Mouse (Mus musculus): ENCODE data around the gene Ypel5. TPM values are rescaled to one million over a fixed set of nuclear protein-coding genes. Genes with fewer than 3 reads are reported as not detected.

Gene Ypel5
- total RNA-seq, 4 experiments from 2014 or later = 34.8 to 37.4 (median 35.5) TPM

GRCm38 (mm10) chr17:72844393-72844792 lies 8.1 kb downstream of the Ypel5 start:
- DNase-seq (ENCODE audit: low spot score in 2 of 2) = no peak

DNA sequence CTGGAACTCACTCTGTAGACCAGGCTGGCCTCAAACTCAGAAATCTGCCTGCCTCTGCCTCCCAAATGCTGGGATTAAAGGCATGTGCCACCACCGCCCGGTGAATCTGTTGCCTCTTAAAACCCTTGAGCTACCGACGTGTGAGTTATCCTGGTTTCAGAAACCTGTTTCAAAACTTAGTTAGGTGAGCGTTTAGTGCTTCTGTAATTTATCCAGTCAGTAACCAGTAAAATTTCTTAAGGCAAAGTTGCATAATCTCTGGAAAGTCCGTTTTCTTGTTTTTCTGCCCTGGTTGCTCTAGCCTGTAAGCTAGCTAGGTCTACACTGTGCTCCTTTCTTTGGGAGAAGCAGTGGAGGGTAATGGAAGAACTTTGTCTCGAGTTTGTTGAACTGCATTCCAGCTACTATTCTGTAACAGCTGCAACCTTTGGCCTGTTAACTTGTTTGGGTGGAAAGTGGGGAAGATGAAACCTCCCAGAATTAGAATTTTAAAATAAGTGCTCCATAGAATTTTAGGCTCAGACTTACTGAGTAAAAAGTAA lies 8.8 kb downstream of the Ypel5 start:
- no peak for DNase-seq (ENCODE audit: low spot score in 2 of 2)

- DNase-seq (ENCODE audit: low spot score in 2 of 2) = no peak
These were observed 9.3 kb downstream of the Ypel5 start for GRCm38 (mm10) chr17:72845521-72845920.

GRCm38 (mm10) chr17:72855298-72855697 lies 19.0 kb downstream of the Ypel5 start:
- no peak for DNase-seq (ENCODE audit: low spot score in 2 of 2)

GRCm38 (mm10) chr17:72857677-72858633 lies 21.7 kb downstream of the Ypel5 start:
- peak in 1 of 2 experiments; percentile 6 for DNase-seq (ENCODE audit: low spot score in 2 of 2)

GRCm38 (mm10) chr17:72863226-72863625 lies 27.0 kb downstream of the Ypel5 start:
- DNase-seq (ENCODE audit: low spot score in 2 of 2) = no peak

DNA sequence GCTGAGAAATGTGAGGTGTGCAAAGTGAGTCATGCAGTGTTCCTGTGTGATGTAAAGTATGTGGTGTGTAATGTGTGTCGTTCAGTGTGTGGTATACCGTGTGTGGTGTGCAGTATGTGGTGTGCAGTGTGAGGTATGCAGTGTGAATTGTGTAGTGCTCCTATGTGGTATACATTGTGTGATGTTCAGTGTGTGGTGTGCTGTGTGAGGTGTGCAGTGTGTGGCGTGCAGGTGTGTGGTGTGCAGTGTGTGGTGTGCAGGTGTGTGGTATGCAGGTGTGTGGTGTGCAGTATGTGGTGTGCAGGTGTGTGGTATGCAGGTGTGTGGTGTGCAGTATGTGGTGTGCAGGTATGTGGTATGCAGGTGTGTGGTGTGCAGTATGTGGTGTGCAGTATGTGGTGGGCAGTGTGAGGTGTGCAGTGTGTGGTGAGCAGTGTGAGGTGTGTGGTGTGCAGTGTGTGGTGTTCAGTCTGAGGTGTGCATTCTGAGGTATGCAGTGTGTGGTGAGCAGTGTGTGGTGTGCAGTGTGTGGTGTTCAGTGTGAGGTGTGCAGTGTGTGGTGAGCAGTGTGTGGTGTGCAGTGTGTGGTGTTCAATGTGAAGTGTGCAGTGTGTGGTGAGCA lies 30.5 kb downstream of the Ypel5 start:
- DNase-seq (ENCODE audit: low spot score in 2 of 2) = no peak

DNA sequence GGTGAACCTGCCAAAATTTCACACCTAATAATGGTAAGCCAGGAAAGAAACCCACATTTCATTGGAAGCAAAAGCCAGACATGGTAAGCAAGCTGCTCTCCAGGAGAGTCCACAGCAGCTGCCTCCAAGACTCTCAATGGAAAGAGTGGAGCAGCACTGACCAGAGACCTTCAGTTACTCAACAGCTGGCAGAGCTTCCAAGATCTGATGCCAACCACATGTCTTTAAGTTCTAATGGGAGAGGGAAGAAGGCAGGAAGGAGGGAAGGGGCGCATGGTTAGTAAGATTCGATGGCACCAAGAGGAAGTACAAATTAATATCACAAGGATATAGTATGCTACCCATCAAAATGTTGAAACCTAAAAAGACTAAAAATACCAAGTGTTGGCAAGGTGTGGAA lies 31.9 kb downstream of the Ypel5 start:
- no peak for DNase-seq (ENCODE audit: low spot score in 2 of 2)

- no peak for DNase-seq (ENCODE audit: low spot score in 2 of 2)
These were observed 42.7 kb downstream of the Ypel5 start for GRCm38 (mm10) chr17:72878979-72879378.

- no peak for DNase-seq (ENCODE audit: low spot score in 2 of 2)
These were observed 43.9 kb downstream of the Ypel5 start for GRCm38 (mm10) chr17:72880156-72880555.

DNA sequence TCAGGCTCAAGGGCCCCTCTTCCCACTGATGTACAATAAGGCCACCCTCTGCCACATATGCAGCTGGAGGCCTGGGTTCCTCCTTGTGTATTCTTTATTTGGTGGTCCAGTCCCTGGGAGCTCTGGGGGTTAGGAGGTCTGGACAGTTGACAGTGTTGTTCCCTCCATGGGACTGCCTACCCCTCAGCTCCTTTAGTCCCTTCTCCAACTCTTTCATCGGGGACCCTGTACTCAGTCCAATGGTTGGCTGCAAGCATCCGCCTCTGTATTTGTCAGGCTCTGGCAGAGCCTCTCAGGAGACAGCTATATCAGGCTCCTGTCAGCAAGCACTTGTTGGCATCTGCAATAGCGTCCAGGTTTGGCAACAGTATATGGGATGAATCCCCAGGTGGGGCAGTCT lies 44.8 kb downstream of the Ypel5 start:
- DNase-seq (ENCODE audit: low spot score in 2 of 2) = no peak

- no peak for DNase-seq (ENCODE audit: low spot score in 2 of 2)
These were observed 45.6 kb downstream of the Ypel5 start for GRCm38 (mm10) chr17:72881804-72882203.

DNA sequence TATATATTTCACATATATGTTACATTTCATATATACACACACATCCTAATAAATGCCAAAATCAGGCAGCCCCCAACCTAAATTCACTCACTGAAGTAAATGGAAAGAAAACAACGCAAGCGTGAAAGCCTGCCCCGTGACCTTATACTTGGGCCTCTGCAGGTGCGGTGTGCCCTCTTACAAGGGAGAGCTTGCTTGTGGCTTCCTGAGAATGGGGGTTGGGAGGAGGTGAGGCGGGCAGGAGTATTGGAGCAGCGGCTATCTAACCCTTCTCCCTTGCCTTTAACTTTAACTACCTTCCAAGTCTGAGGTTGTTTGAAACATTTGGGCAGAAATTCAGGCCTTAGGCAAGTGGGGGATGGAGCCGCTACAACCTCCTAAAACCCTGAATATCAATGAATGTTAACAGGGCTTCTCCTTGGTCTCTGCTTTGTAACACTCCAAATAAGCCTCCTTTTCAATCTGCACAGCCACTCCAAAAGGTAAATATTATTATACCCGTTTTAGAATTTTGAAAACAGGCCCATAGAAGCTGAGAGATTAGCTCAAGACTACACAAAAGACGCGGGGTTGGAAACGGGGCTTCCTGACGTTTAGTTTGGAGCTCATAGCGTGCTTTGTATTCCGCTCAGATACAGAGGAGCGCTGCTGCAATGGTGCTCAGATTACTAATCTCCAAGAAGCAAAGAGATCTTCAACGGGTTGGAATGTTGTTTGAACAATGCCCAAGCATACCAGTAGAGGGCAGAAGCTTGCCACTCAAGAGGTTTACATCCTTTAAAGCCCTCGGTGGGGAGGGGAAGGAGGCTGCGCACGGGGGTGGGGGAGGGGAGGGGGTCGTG lies 53.5 kb downstream of the Ypel5 start:
- peak; percentile 17 to 28 for DNase-seq (ENCODE audit: low spot score in 2 of 2)

DNA sequence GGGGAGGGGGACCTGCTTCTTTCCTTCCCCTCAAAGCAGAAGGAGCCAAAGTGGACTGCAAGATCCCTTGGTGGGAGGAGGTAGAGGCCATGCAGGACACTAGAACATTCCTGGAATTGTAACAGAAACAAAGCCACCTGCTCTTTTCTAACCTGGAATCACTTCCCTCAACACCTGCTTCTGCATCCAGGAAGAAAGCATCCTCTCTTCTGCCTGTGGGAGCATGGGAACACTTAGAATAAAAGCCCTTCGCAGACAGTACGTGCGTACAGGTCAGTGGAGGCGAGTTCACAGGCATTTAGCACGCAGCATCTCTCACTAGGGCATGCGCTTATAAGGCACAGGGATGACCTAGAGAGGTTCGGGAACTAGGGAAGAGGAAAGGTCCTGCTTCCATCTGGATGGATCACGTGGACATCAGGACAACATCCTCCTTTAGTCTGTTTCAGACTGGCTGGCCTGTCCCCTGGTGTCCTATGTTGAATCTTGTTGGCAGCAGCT lies 54.2 kb downstream of the Ypel5 start:
- no peak for DNase-seq (ENCODE audit: low spot score in 2 of 2)

- no peak for DNase-seq (ENCODE audit: low spot score in 2 of 2)
These were observed 55.3 kb downstream of the Ypel5 start for GRCm38 (mm10) chr17:72891556-72891955.

DNA sequence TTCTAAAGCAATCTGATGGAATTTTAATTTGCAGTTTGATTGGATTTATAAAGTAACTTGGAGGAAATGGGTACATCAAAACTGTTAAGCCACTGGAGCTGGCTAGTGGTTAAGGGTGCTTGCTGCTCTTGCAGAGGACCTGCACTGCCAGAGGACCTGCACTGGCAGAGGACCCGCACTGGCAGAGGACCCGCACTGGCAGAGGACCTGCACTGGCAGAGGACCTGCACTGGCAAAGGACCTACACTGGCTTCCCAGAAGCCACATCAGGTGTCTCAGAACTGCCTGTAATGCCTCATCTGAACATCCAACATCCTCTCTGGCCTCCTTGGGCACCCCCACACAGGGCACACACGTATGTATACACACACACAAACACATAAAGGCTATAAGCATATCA lies 59.3 kb downstream of the Ypel5 start:
- no peak for DNase-seq (ENCODE audit: low spot score in 2 of 2)

- no peak for DNase-seq (ENCODE audit: low spot score in 2 of 2)
These were observed 60.8 kb downstream of the Ypel5 start for GRCm38 (mm10) chr17:72897076-72897475.

GRCm38 (mm10) chr17:72897961-72898360 lies 61.7 kb downstream of the Ypel5 start:
- DNase-seq (ENCODE audit: low spot score in 2 of 2) = no peak

GRCm38 (mm10) chr17:72898775-72899174 lies 62.5 kb downstream of the Ypel5 start:
- no peak for DNase-seq (ENCODE audit: low spot score in 2 of 2)
